Mouse (Mus musculus): ENCODE data around the gene Plekha6.

DNA sequence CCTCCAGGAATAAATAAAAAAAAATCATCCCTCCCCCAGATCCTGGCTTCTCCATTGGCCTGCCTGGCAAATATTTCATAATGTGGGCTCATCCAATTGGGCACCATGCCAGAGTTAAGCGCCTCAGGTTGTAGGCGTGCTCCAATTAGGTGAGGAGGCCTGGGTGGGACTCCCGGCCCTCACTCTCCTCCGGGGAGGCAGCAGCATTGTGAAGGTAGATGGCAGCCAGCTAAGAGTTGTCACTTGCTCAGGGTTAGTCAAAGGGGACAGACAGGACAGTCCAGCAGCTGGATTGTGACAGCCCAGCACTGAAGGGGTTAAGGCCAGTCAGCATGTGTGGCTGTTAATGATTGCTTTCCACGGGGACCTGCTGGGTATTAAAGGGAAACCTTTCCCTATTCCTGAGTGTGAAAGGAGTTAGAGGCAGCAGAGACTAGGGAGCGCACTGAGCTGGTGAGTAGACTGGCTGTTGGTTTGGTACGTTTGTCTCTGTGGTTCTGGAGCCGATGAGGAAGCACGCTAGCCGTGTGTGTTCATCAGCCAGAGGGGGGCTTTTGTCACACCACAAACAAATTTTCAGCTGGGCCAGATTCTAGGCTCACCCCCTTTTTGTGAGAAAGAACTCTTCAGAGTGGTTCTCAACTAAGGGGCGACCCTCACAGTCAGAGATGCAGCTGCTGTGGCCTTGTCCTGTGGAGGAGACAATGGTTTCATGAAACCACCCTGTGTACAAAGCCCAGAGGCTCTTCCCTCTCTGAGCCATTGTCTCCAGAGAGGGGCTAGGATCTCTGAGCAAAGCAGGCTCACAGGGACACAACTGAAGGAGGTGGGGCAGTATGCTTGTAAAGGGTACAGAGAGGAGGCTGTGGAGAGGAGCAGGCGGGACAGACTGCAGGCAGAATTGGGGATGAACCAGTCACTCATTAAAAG lies 81.9 kb downstream of the Plekha6 start:
- no peak for TF ChIP-seq CTCF (IDR thresholded peaks at IDR 0.05; ENCODE audit: low read depth, low read length)
- no peak for TF ChIP-seq TAL1 (conservative IDR thresholded peaks at IDR 0.05; ENCODE audit: low read depth, low read length)
- TF ChIP-seq GATA1 (IDR thresholded peaks at IDR 0.05; ENCODE audit: borderline replicate concordance, low read length), result no peak
- no peak for TF ChIP-seq POLR2AphosphoS5 (IDR thresholded peaks at IDR 0.05; ENCODE audit: insufficient replicate concordance, low read depth, low read length)
- no peak for TF ChIP-seq GATA2 (IDR thresholded peaks at IDR 0.05; ENCODE audit: borderline replicate concordance, low read depth, low read length)

Data from G1E (cell line).